Mouse (Mus musculus) forebrain, embryonic 11.5 days (tissue): ENCODE results near the gene Kcnma1. TPM values are rescaled to one million over a fixed set of nuclear protein-coding genes. Genes with fewer than 3 reads are reported as not detected.
A peak's percentile ranks its signal among the peaks of the same experiment; 100 is the strongest.

ENCODE experiments used
- ATAC-seq: fragments of 200-750 bp; cut with Nextera tagmentation; replicated peaks from 2 replicates; pipeline ENCODE4 v1.8.0; 2017; ENCODE audit warnings: moderate TSS enrichment; ENCODE audit not compliant: low FRiP score
- DNase-seq: peaks from one replicate; pipeline ENCODE4 v3.0.0-alpha.2; 2017; ENCODE audit warnings: low spot score
- H3K27ac ChIP-seq: fragments of 300-500 bp; sonication (generic); 2 replicates; pipeline ENCODE4 v1.5.1; 2014; ENCODE audit warnings: low read depth, low read length
- H3K27me3 ChIP-seq: fragments of 300-500 bp; sonication (generic); 2 replicates; pipeline ENCODE4 v1.6.1; 2014; ENCODE audit warnings: mild to moderate bottlenecking, low read length, mixed read lengths; ENCODE audit not compliant: control insufficient read depth, insufficient read depth
- H3K36me3 ChIP-seq: fragments of 300-500 bp; sonication (generic); 2 replicates; pipeline ENCODE4 v1.6.1; 2014; ENCODE audit warnings: mild to moderate bottlenecking, low read length, moderate library complexity, mixed read lengths; ENCODE audit not compliant: control insufficient read depth, insufficient read depth
- H3K4me1 ChIP-seq: fragments of 300-500 bp; sonication (generic); replicated peaks from 2 replicates; pipeline ENCODE4 v1.6.1; 2014; ENCODE audit warnings: low read length, mixed read lengths; ENCODE audit not compliant: control insufficient read depth, insufficient read depth
- H3K4me2 ChIP-seq: fragments of 300-500 bp; sonication (generic); 2 replicates; pipeline ENCODE4 v1.6.1; 2014; ENCODE audit warnings: low read depth, mild to moderate bottlenecking, low read length, moderate library complexity, mixed read lengths; ENCODE audit not compliant: severe bottlenecking
- H3K4me3 ChIP-seq: fragments of 300-500 bp; sonication (generic); 2 replicates; pipeline ENCODE4 v1.5.1; 2014; ENCODE audit warnings: low read depth, low read length
- H3K9ac ChIP-seq: fragments of 300-500 bp; sonication (generic); 2 replicates; pipeline ENCODE4 v1.6.1; 2014; ENCODE audit warnings: low read length
- H3K9me3 ChIP-seq: fragments of 300-500 bp; sonication (generic); 2 replicates; pipeline ENCODE4 v1.6.1; 2016; ENCODE audit warnings: low read length, mixed read lengths; ENCODE audit not compliant: control insufficient read depth
- whole genome bisulfite sequencing: fragments of 180-500 bp; shearing (Covaris S2); extraction: QIAGEN DNeasy Blood & Tissue Kit; methylation state at CpG from one replicate; pipeline ENCODE4 v1.1.7; 2014; 5-methylcytosine and 5-hydroxymethylcytosine counted together
- polyA plus RNA-seq: library from polyadenylated mRNA; unstranded; fragments of >200 nt; fragmentation: Nextera tagmentation; extraction: Ambion mirVana; gene quantifications from 2 replicates; pipeline ENCODE4 v1.2.1, GENCODE M21; 2014

The Kcnma1 gene
- polyA plus RNA-seq, 1 experiment from 2014 or later = 0.45 TPM

DNA sequence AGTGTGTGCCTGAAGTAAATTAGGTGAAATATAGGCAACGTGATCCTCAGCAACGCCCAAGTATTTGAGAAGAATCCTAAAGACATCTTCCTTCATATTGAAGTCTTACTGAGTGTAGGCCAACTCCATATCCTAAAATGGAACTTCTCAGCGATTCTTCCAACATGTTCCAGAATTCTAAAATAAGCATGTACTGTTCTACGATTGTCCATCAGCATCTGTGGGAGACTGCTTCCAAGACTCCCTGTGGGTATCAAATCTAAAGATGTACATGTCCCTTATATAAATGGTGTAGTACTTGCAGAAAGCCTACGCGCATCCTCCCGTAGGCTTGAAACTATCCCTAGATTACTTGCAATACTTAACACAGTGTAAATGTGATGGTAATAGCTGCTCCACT lies 217.4 kb downstream of the Kcnma1 start:
- no peaks in the 10 kb centered on the region for H3K27me3 ChIP-seq
- no peak overlapping the region for H3K9ac ChIP-seq
- H3K27ac ChIP-seq = no peak overlapping the region
- H3K4me3 ChIP-seq = no peak overlapping the region
- no peaks in the 10 kb centered on the region for H3K36me3 ChIP-seq
- 94% methylated on average over 7 of the region's 7 CpGs for WGBS
- no peak for DNase-seq
- no peak for ATAC-seq
- H3K4me1 ChIP-seq = no peaks in the 10 kb centered on the region
- no peaks in the 10 kb centered on the region for H3K9me3 ChIP-seq
- H3K4me2 ChIP-seq = no peak overlapping the region

DNA sequence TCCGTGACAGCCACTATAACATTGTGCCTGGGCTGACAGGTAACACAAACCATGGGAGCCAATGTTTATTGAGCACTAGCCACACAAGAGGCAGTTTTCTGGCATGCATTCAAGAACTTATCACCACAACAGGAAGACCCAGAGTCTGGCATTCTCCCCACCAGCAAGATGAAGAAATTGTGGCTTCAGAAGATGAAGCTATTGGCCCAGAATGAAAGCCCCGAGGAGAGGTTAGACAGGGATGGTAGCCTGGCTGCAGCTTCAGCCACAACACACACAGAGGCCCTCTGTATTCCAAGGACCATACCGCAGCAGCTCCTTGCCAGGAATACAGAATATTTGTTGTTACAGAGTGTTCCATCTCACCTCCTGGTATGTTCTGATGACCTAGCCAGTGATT lies 221.6 kb downstream of the Kcnma1 start:
- Histone ChIP-seq H3K4me2 (no peak overlapping the region), H3K9me3 (no peaks in the 10 kb centered on the region), H3K36me3 (no peaks in the 10 kb centered on the region), H3K27me3 (no peaks in the 10 kb centered on the region), H3K9ac (no peak overlapping the region), H3K27ac (no peak overlapping the region), H3K4me1 (no peaks in the 10 kb centered on the region), H3K4me3 (no peak overlapping the region)
- peak; percentile 4 for DNase-seq
- no peak for ATAC-seq
- 95% methylated on average over 3 of the region's 3 CpGs for WGBS

DNA sequence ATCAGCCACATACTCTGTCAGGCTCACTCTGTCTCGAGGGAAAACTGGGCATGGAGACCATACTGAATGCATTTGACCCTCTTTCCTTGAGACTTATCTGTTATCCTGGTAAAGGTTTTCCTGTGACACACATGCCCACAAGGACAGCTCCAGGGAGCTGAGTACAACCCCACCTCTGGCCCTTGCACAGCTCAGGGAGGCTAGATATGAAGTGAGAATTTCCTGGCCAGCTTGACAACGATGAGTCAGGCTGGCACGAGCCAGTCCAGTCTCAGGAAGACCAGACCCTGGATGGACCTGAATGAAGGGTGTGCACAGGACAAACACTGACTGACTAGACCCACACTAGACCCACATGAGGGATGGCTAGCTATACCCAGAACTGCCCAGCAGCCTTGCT lies 222.2 kb downstream of the Kcnma1 start:
- WGBS = 82% methylated on average over 3 of the region's 3 CpGs

DNA sequence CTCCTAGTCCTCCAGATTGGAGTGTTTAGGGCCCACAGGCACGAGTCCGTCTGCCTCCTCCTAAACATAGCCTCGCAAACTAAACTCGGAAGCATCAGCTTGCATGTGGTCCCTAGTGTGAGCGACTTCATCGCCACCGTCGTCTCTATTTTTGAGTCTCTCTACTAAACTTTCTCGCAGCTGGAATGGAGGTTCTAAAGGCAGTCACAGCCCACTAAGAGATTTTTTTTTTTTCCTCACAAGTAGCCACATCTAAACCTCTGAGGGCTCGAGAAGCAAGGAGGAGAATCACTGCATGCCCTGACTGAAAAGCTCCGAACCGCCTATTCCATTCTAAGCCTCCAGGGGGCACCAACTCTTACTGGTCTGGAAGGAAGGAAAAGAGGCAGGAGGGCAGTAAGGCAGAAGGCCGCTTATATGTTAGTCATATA lies 223.0 kb downstream of the Kcnma1 start:
- Histone ChIP-seq H3K4me1 (no peaks in the 10 kb centered on the region), H3K9ac (no peak overlapping the region), H3K27me3 (no peaks in the 10 kb centered on the region), H3K4me3 (no peak overlapping the region), H3K27ac (no peak overlapping the region), H3K9me3 (no peaks in the 10 kb centered on the region), H3K4me2 (no peak overlapping the region), H3K36me3 (no peaks in the 10 kb centered on the region)
- 59% methylated on average over 13 of the region's 13 CpGs for WGBS
- ATAC-seq (no peak), DNase-seq (peak; percentile 73)

More for the DNA sequence above, 222.2 kb downstream of the Kcnma1 start:
- Histone ChIP-seq H3K4me3 (no peak overlapping the region), H3K36me3 (no peaks in the 10 kb centered on the region), H3K4me2 (no peak overlapping the region), H3K27me3 (no peaks in the 10 kb centered on the region), H3K4me1 (no peaks in the 10 kb centered on the region), H3K9me3 (no peaks in the 10 kb centered on the region), H3K27ac (no peak overlapping the region), H3K9ac (no peak overlapping the region)
- no peak for ATAC-seq
- DNase-seq = peak; percentile 37

DNA sequence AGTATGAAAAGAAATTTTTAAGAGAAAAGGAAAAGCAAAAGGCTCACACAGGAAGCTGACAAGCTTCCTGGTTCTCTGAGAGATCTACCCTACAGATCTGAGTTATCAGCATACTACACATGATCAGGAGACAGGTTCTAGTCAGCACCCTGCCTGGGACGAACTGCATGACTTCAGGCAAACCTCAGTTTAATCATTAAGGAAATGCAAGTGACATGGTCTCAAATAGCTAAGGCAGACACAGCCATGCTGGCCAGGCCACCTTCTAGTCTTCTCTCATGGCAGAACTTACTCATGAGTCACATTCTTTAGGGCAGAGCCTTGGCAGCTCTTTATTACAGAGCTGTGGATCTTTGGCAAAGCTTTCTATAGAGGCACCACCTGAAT lies 227.6 kb downstream of the Kcnma1 start:
- Histone ChIP-seq H3K4me1 (no peaks in the 10 kb centered on the region), H3K4me2 (no peak overlapping the region), H3K9me3 (no peaks in the 10 kb centered on the region), H3K36me3 (no peaks in the 10 kb centered on the region), H3K9ac (no peak overlapping the region), H3K27me3 (no peaks in the 10 kb centered on the region), H3K4me3 (no peak overlapping the region), H3K27ac (no peak overlapping the region)
- ATAC-seq (no peak), DNase-seq (no peak)
- 73% methylated on average over 1 of the region's 1 CpGs for WGBS

DNA sequence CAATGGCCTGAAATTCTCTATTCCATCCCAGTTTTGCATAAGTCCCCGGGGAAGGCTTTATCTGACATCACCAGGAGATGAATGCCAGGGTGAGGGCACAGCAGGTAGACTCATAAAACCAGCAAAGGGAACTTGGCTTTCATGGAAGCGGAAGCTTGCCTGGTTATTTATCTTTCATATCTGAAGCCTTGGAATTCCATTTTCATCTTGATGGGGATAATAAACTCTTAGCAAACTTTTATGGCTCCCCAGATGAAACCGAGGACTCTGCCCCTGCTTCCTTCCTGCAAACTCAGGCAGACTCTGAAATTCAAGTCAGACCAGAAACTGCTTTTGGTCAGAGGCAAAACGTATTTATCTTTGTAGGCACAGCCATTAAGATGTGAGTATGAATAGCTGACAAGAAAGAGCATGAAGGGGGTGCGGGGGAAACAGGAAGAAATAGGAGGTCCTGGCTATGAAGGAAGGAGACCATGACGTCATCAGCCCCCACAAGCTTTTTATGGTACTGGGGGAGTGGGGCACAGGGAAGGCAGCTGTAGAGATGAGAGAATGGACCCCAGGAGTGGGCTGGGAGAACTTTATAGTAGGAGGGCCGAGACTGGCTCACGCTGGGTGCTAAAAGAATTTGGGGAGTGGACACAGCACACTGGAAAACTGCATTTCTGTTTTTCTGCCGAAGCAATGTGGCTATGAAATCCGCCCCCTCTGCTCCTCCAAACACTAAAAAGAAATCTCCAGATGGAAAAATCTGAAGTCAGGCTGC lies 228.2 kb downstream of the Kcnma1 start:
- ATAC-seq = no peak
- WGBS = 78% methylated on average over 10 of the region's 10 CpGs
- DNase-seq = no peak

DNA sequence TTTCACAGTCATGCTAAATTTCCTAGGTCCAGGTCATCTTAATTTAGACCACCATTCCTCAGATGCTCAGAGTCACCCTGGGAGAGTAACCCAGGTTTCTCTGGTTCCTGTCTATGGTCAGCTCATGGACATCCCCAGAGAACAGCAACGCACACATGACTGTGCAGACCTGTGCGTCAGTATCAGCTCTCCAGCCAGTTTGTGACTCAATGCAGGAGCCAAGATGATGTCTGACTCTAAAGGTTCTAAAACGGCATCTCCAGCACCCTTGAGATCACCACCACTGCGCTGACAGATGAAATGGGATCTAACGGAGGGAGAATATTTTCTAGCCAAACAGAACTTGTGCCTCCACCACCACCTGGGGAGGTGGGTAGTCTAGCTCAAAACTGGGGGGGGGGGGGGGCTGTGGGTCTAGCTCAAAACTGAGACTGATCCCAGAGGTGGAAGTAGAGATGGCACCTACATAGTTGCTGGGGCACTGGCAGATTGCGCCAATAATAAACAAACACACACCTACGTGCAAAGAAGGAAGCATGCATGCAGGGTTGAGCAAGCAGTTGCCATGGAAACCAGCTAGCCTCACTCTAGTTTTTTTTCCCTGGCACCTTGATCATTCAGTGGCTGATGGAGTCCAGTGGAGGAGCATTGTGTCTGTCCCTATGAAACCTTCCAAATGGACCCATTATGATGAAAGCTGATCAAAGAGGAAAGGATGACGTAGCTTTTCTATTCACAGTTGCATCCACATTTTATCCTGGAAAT lies 231.3 kb downstream of the Kcnma1 start:
- Histone ChIP-seq H3K27ac (no peak overlapping the region), H3K36me3 (no peaks in the 10 kb centered on the region), H3K4me1 (no peaks in the 10 kb centered on the region), H3K4me2 (no peak overlapping the region), H3K9me3 (no peaks in the 10 kb centered on the region), H3K9ac (no peak overlapping the region), H3K4me3 (no peak overlapping the region), H3K27me3 (no peaks in the 10 kb centered on the region)
- 71% methylated on average over 8 of the region's 8 CpGs for WGBS
- DNase-seq = no peak
- no peak for ATAC-seq

More for the DNA sequence above, 228.2 kb downstream of the Kcnma1 start:
- Histone ChIP-seq H3K4me1 (no peaks in the 10 kb centered on the region), H3K4me3 (no peak overlapping the region), H3K27ac (no peak overlapping the region), H3K36me3 (no peaks in the 10 kb centered on the region), H3K27me3 (no peaks in the 10 kb centered on the region), H3K4me2 (no peak overlapping the region), H3K9me3 (no peaks in the 10 kb centered on the region), H3K9ac (no peak overlapping the region)

DNA sequence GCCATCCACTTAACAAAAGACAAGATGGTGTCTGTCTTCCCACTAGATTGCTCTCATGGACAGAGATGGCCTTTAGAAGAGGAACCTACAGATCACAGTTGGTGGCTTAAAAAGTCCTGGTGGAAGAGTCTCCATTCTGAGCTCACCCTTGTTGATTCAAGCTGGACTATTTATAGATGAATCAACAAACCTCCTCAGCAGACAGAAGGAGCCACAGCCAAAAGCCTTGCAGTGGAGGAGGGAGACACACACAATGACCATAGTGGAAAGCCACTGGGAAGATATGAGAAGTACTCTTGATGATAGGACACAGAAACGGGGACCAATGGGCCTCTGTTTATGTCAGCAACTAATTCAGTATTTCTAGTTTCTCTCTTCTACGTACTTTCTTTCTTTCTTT lies 239.7 kb downstream of the Kcnma1 start:
- Histone ChIP-seq H3K9ac (no peak overlapping the region), H3K4me1 (no peaks in the 10 kb centered on the region), H3K4me2 (no peak overlapping the region), H3K27me3 (no peaks in the 10 kb centered on the region), H3K36me3 (no peaks in the 10 kb centered on the region), H3K27ac (no peak overlapping the region), H3K4me3 (no peak overlapping the region), H3K9me3 (no peaks in the 10 kb centered on the region)
- ATAC-seq = no peak
- DNase-seq = no peak
- WGBS = 92% methylated on average over 2 of the region's 2 CpGs
